ENCODE assay signal across 22 mouse cellular contexts in the genomic region with DNA sequence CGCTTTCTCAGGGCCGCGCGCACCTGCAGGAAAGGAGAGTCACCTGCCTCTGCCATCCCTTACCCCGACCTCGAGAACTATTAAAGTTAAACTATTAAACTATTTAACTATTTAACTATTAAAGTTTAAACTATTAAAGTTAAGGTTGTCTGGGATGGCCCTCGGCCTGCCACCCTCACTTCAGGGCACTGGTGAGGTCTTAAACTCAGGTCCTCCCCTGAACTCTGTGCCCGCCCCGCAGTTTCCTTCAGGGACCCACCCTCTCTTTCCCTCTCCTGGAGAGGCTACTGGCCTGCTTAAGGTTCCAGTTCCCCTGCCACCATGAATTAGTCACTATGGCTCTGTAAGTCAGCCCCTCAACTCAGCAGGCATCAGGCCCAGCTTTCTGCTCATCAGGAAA. TPM values are rescaled to one million over a fixed set of nuclear protein-coding genes. Genes with fewer than 3 reads are reported as not detected.
"Had no signal": no experiment of that assay in that cellular context is flagged by ENCODE, and none has a peak within 500 bp of the region (broad histone marks: within the 10 kb centered on the region; RNA-seq: fewer than 3 reads in every experiment).

No protein-coding gene starts in this region.

- DNase-seq: gastrocnemius, postnatal 25 days; heart, postnatal 4 days; liver; liver, embryonic 13.5 days; liver, postnatal 0 days had no signal

- H3K9ac ChIP-seq: heart, embryonic 12.5 days; hindbrain, embryonic 12.5 days; hindbrain, embryonic 14.5 days; intestine, embryonic 15.5 days; limb, embryonic 12.5 days; liver, embryonic 13.5 days; liver, embryonic 15.5 days; liver, postnatal 0 days had no signal

- H3K4me1 ChIP-seq: heart, embryonic 10.5 days; heart, embryonic 12.5 days; intestine, embryonic 15.5 days; limb, embryonic 12.5 days; liver, embryonic 13.5 days; liver, embryonic 15.5 days had no signal

- H3K9me3 ChIP-seq: heart, embryonic 10.5 days; heart, embryonic 12.5 days; hindbrain, embryonic 10.5 days; hindbrain, embryonic 12.5 days; intestine, embryonic 15.5 days; limb, embryonic 10.5 days; limb, embryonic 12.5 days; liver, embryonic 13.5 days; liver, embryonic 15.5 days had no signal

- H3K4me2 ChIP-seq: heart, embryonic 12.5 days; hindbrain, embryonic 12.5 days; hindbrain, embryonic 14.5 days; intestine, embryonic 15.5 days; limb, embryonic 12.5 days; liver, embryonic 11.5 days; liver, embryonic 13.5 days; liver, embryonic 15.5 days had no signal

- H3K36me3 ChIP-seq: heart, embryonic 10.5 days; heart, embryonic 12.5 days; hindbrain, embryonic 10.5 days; hindbrain, embryonic 12.5 days; intestine, embryonic 15.5 days; limb, embryonic 10.5 days; limb, embryonic 12.5 days; liver, embryonic 13.5 days; liver, embryonic 15.5 days had no signal

- H3K27ac ChIP-seq: gastrocnemius, adult 2 months; heart, embryonic 10.5 days; hindbrain, embryonic 10.5 days; hindbrain, embryonic 12.5 days; hindbrain, embryonic 14.5 days; intestine, embryonic 15.5 days; layer of hippocampus, adult 2 months; left cerebral cortex, adult 2 months; limb, embryonic 10.5 days; limb, embryonic 12.5 days; liver, embryonic 13.5 days; liver, embryonic 15.5 days had no signal

- H3K27me3 ChIP-seq: hindbrain, embryonic 12.5 days; intestine, embryonic 15.5 days; limb, embryonic 12.5 days; liver, embryonic 13.5 days; liver, embryonic 15.5 days had no signal

- H3K4me3 ChIP-seq: gastrocnemius, adult 2 months; heart, embryonic 10.5 days; heart, embryonic 12.5 days; hindbrain, embryonic 10.5 days; hindbrain, embryonic 12.5 days; intestine, embryonic 15.5 days; layer of hippocampus, adult 2 months; left cerebral cortex, adult 2 months; limb, embryonic 10.5 days; limb, embryonic 12.5 days; liver, embryonic 13.5 days; liver, embryonic 15.5 days had no signal

- ATAC-seq: forebrain, embryonic 16.5 days; hindbrain, embryonic 16.5 days; inflammation-experienced regulatory T-cells, adult 6 months; intestine, embryonic 15.5 days; intestine, postnatal 0 days; liver, postnatal 0 days had no signal

RNA-seq across cellular contexts. Expression of a gene that starts 41.4 kb away (rescaled TPM):
- polyA plus RNA-seq: inflammation-experienced regulatory T-cells, adult 6 months; limb, embryonic 12.5 days; liver, postnatal 0 days had no signal
